Comparison of ENCODE assay signal across 12 mouse cellular contexts in genomic region chr4:148651045-148651444, GRCm38 (mm10). TPM values are rescaled to one million over a fixed set of nuclear protein-coding genes. Genes with fewer than 3 reads are reported as not detected.
DNase-seq lines count a peak whose midpoint lies in the region; ATAC-seq and TF ChIP-seq lines count a peak whose summit lies in the region.
"Had no signal": no experiment of that assay in that cellular context is flagged by ENCODE, and none has a peak within 500 bp of the region (broad histone marks: within the 10 kb centered on the region; RNA-seq: fewer than 3 reads in every experiment).

No protein-coding gene starts in this region.

- no peaks in the 10 kb centered on the region for H3K27me3 ChIP-seq in heart, adult 2 months (ENCODE audit: control insufficient read depth, insufficient read depth, low read length)
- H3K27me3 ChIP-seq in heart, embryonic 11.5 days (ENCODE audit: control insufficient read depth, insufficient read depth, low read length) = no peaks in the 10 kb centered on the region
- no peaks in the 10 kb centered on the region for H3K27me3 ChIP-seq in neural tube, embryonic 12.5 days (replicated peaks)
- no peaks in the 10 kb centered on the region for H3K27me3 ChIP-seq in midbrain, embryonic 13.5 days

- H3K79me2 ChIP-seq in heart, adult 2 months (replicated peaks; ENCODE audit: control insufficient read depth, insufficient read depth, low read length) = no peaks in the 10 kb centered on the region

- no peak overlapping the region for H3K9ac ChIP-seq in heart, adult 2 months (ENCODE audit: low read depth, low read length)
- no peak overlapping the region for H3K9ac ChIP-seq in heart, embryonic 11.5 days (ENCODE audit: low read depth, low read length)
- no peak overlapping the region for H3K9ac ChIP-seq in neural tube, embryonic 12.5 days
- H3K9ac ChIP-seq in midbrain, embryonic 13.5 days (replicated peaks) = no peak overlapping the region

- TF ChIP-seq EP300 in heart, adult 2 months (IDR thresholded peaks at IDR 0.05; ENCODE audit: insufficient read depth, low read depth, low read length) = no peak

- intact Hi-C loops in heart, adult 2 months (cut with DNase I) = no loop called here

- no peak overlapping the region for H3K4me2 ChIP-seq in heart, embryonic 11.5 days
- no peak overlapping the region for H3K4me2 ChIP-seq in neural tube, embryonic 12.5 days (replicated peaks)
- H3K4me2 ChIP-seq in midbrain, embryonic 13.5 days (replicated peaks) = no peak overlapping the region

- no peak overlapping the region for H3K4me3 ChIP-seq in heart, adult 2 months
- H3K4me3 ChIP-seq in heart, embryonic 11.5 days (ENCODE audit: low read depth, low read length) = no peak overlapping the region
- no peak overlapping the region for H3K4me3 ChIP-seq in neural tube, embryonic 12.5 days
- H3K4me3 ChIP-seq in lung, adult 2 months (replicated peaks; ENCODE audit: extremely low read depth, low read depth, low read length) = no peak overlapping the region
- H3K4me3 ChIP-seq in midbrain, embryonic 13.5 days (replicated peaks) = no peak overlapping the region

- H3K27ac ChIP-seq in heart, adult 2 months = no peak overlapping the region
- H3K27ac ChIP-seq in heart, embryonic 11.5 days (ENCODE audit: low read depth, low read length) = no peak overlapping the region
- H3K27ac ChIP-seq in neural tube, embryonic 12.5 days = no peak overlapping the region
- no peak overlapping the region for H3K27ac ChIP-seq in midbrain, embryonic 13.5 days

- H3K36me3 ChIP-seq in heart, adult 2 months (ENCODE audit: control insufficient read depth, insufficient read depth, low read length) = no peaks in the 10 kb centered on the region
- H3K36me3 ChIP-seq in heart, embryonic 11.5 days (ENCODE audit: control insufficient read depth, insufficient read depth, low read length) = no peaks in the 10 kb centered on the region
- no peaks in the 10 kb centered on the region for H3K36me3 ChIP-seq in neural tube, embryonic 12.5 days
- H3K36me3 ChIP-seq in midbrain, embryonic 13.5 days = no peaks in the 10 kb centered on the region

- no peaks in the 10 kb centered on the region for H3K4me1 ChIP-seq in heart, adult 2 months (ENCODE audit: control insufficient read depth, insufficient read depth, low read length)
- no peaks in the 10 kb centered on the region for H3K4me1 ChIP-seq in heart, embryonic 11.5 days (ENCODE audit: control insufficient read depth, insufficient read depth, low read length)
- H3K4me1 ChIP-seq in neural tube, embryonic 12.5 days = peaks cover 8% of the 10 kb centered on the region
- no peaks in the 10 kb centered on the region for H3K4me1 ChIP-seq in lung, adult 2 months (ENCODE audit: control insufficient read depth, insufficient read depth, low read length)
- no peaks in the 10 kb centered on the region for H3K4me1 ChIP-seq in midbrain, embryonic 13.5 days (replicated peaks)

- WGBS in heart, adult 2 months = 50% methylated on average over 9 of the region's 9 CpGs
- 75% methylated on average over 9 of the region's 9 CpGs for WGBS in heart, embryonic 11.5 days (ENCODE audit: insufficient replicate concordance)
- WGBS in neural tube, embryonic 12.5 days = 28% methylated on average over 9 of the region's 9 CpGs
- WGBS in lung, adult 2 months = 61% methylated on average over 9 of the region's 9 CpGs
- 80% methylated on average over 9 of the region's 9 CpGs for WGBS in midbrain, embryonic 13.5 days

- no peak for ATAC-seq in heart, embryonic 11.5 days (replicated peaks; ENCODE audit: insufficient number of reproducible peaks, low FRiP score, low TSS enrichment)
- peak; percentile 91 for ATAC-seq in neural tube, embryonic 12.5 days (ENCODE audit: low FRiP score, low read depth)
- ATAC-seq in granulocyte monocyte progenitor cell, adult 5-6 weeks (replicated peaks; ENCODE audit: poor library complexity, severe bottlenecking) = no peak
- ATAC-seq in midbrain, embryonic 13.5 days = no peak

- no peak for TF ChIP-seq POLR2A in heart, adult 2 months (IDR thresholded peaks at IDR 0.05; ENCODE audit: insufficient read depth, low read depth, low read length)
- no peak for TF ChIP-seq POLR2A in lung, adult 2 months (IDR thresholded peaks at IDR 0.05; ENCODE audit: borderline replicate concordance, extremely low read depth, low read depth, low read length)

- peaks cover 2% of the 10 kb centered on the region; the same call in 1 of the 2 replicates for H3K9me3 ChIP-seq in heart, embryonic 11.5 days (replicated peaks; ENCODE audit: control insufficient read depth, low read length)
- H3K9me3 ChIP-seq in neural tube, embryonic 12.5 days = no peaks in the 10 kb centered on the region
- H3K9me3 ChIP-seq in midbrain, embryonic 13.5 days = no peaks in the 10 kb centered on the region

- no peak for TF ChIP-seq CTCF in heart, adult 2 months (IDR thresholded peaks at IDR 0.05)
- TF ChIP-seq CTCF in lung, adult 2 months (IDR thresholded peaks at IDR 0.05; ENCODE audit: insufficient read depth, low read length) = no peak

- peak; percentile 35 to 58 for DNase-seq in heart, adult 2 months
- peak; percentile 36 to 45 for DNase-seq in adrenal gland, postnatal 36 days
- DNase-seq in heart, postnatal 4 days = peak; percentile 29
- DNase-seq in lung, adult 2 months = no peak
- DNase-seq: lung, postnatal 14 days had no signal

RNA-seq across cellular contexts. Expression of gene Gm572, which starts 7.9 kb away (rescaled TPM):
- 1 to 10 TPM; 4.5 to 5.0 TPM for total RNA-seq in heart, adult 2 months (2021)
- polyA plus RNA-seq in heart, adult 2 months (2012; rRNA removed) = 1.9 and 4.1 TPM in 2 replicates
- polyA plus RNA-seq in heart, embryonic 11.5 days (2014; fragmentation: Nextera tagmentation; extraction: Ambion mirVana) = 0.19 and 0.27 TPM in 2 replicates
- not detected for total RNA-seq in adrenal gland, postnatal 36 days (2021)
- 1 to 10 TPM; 4.1 to 4.9 TPM for total RNA-seq in heart, postnatal 4 days (2021)
- polyA plus RNA-seq in neural tube, embryonic 12.5 days (2016; fragmentation: Nextera tagmentation; extraction: Ambion mirVana) = not detected in 2 replicates
- polyA plus RNA-seq in lung, adult 2 months (2012; rRNA removed) = 0.13 TPM in 1 of 2 replicates, not detected in the other
- total RNA-seq in granulocyte monocyte progenitor cell, adult 5-6 weeks (2014; fragmentation: Nextera tagmentation) = not detected in 2 replicates
- not detected in 2 replicates for total RNA-seq in granulocyte monocyte progenitor cell, adult 5-6 weeks (2017)
- polyA plus RNA-seq in midbrain, embryonic 13.5 days (2015; fragmentation: Nextera tagmentation; extraction: Ambion mirVana) = not detected in 2 replicates
- total RNA-seq: CH12.LX; layer of hippocampus, postnatal 10 days had no signal
- polyA plus RNA-seq: frontal cortex, adult 2 months had no signal

RNA-seq across cellular contexts. Expression of gene Tardbp, which starts 24.2 kb away (rescaled TPM):
- 100 to 1,000 TPM; 116 to 119 TPM for total RNA-seq in heart, adult 2 months (2021)
- polyA plus RNA-seq in heart, adult 2 months (2012; rRNA removed) = 70.5 and 156 TPM in 2 replicates
- polyA plus RNA-seq in heart, embryonic 11.5 days (2014; fragmentation: Nextera tagmentation; extraction: Ambion mirVana) = 118 and 135 TPM in 2 replicates
- 100 to 1,000 TPM; 233 to 286 TPM for total RNA-seq in adrenal gland, postnatal 36 days (2021)
- total RNA-seq in heart, postnatal 4 days (2021) = 100 to 1,000 TPM; 198 to 204 TPM
- polyA plus RNA-seq in neural tube, embryonic 12.5 days (2016; fragmentation: Nextera tagmentation; extraction: Ambion mirVana) = 323 and 327 TPM in 2 replicates
- 56.4 and 112 TPM in 2 replicates for polyA plus RNA-seq in lung, adult 2 months (2012; rRNA removed)
- 411 and 464 TPM in 2 replicates for total RNA-seq in granulocyte monocyte progenitor cell, adult 5-6 weeks (2014; fragmentation: Nextera tagmentation)
- 541 and 579 TPM in 2 replicates for total RNA-seq in granulocyte monocyte progenitor cell, adult 5-6 weeks (2017)
- polyA plus RNA-seq in midbrain, embryonic 13.5 days (2015; fragmentation: Nextera tagmentation; extraction: Ambion mirVana) = 283 and 292 TPM in 2 replicates

RNA-seq across cellular contexts. Expression of gene Masp2, which starts 48.7 kb away (rescaled TPM):
- total RNA-seq in heart, adult 2 months (2021) = under 1 TPM; 0.29 to 0.52 TPM
- polyA plus RNA-seq in heart, adult 2 months (2012; rRNA removed) = 0.47 and 2.3 TPM in 2 replicates
- 0.37 TPM in 1 of 2 replicates, not detected in the other for polyA plus RNA-seq in heart, embryonic 11.5 days (2014; fragmentation: Nextera tagmentation; extraction: Ambion mirVana)
- 1 to 10 TPM; 1.1 to 1.6 TPM for total RNA-seq in adrenal gland, postnatal 36 days (2021)
- total RNA-seq in heart, postnatal 4 days (2021) = under 1 TPM in 1 of 2 experiments, not detected in 1; 0.25 TPM
- 0.27 and 0.38 TPM in 2 replicates for polyA plus RNA-seq in neural tube, embryonic 12.5 days (2016; fragmentation: Nextera tagmentation; extraction: Ambion mirVana)
- polyA plus RNA-seq in lung, adult 2 months (2012; rRNA removed) = 0.28 and 1.9 TPM in 2 replicates
- total RNA-seq in granulocyte monocyte progenitor cell, adult 5-6 weeks (2014; fragmentation: Nextera tagmentation) = 0.47 TPM in 1 of 2 replicates, not detected in the other
- total RNA-seq in granulocyte monocyte progenitor cell, adult 5-6 weeks (2017) = 0.46 and 0.65 TPM in 2 replicates
- 0.35 and 0.46 TPM in 2 replicates for polyA plus RNA-seq in midbrain, embryonic 13.5 days (2015; fragmentation: Nextera tagmentation; extraction: Ambion mirVana)

RNA-seq across cellular contexts. Expression of gene Srm, which starts 59.7 kb away (rescaled TPM):
- total RNA-seq in heart, adult 2 months (2021) = 10 to 100 TPM; 14.8 to 16.8 TPM
- 20.4 and 21.9 TPM in 2 replicates for polyA plus RNA-seq in heart, adult 2 months (2012; rRNA removed)
- 129 and 155 TPM in 2 replicates for polyA plus RNA-seq in heart, embryonic 11.5 days (2014; fragmentation: Nextera tagmentation; extraction: Ambion mirVana)
- 10 to 100 TPM; 84.8 to 94.4 TPM for total RNA-seq in adrenal gland, postnatal 36 days (2021)
- 10 to 100 TPM; 33.0 to 34.7 TPM for total RNA-seq in heart, postnatal 4 days (2021)
- 167 and 170 TPM in 2 replicates for polyA plus RNA-seq in neural tube, embryonic 12.5 days (2016; fragmentation: Nextera tagmentation; extraction: Ambion mirVana)
- polyA plus RNA-seq in lung, adult 2 months (2012; rRNA removed) = 35.5 and 37.1 TPM in 2 replicates
- 230 and 275 TPM in 2 replicates for total RNA-seq in granulocyte monocyte progenitor cell, adult 5-6 weeks (2014; fragmentation: Nextera tagmentation)
- 53.4 and 63.4 TPM in 2 replicates for total RNA-seq in granulocyte monocyte progenitor cell, adult 5-6 weeks (2017)
- polyA plus RNA-seq in midbrain, embryonic 13.5 days (2015; fragmentation: Nextera tagmentation; extraction: Ambion mirVana) = 116 and 128 TPM in 2 replicates
